Mouse (Mus musculus) telencephalon, adult 2 months (tissue): ENCODE measurements around the gene Thoc3.

Experiments used
- DNase-seq: peaks from one replicate; pipeline ENCODE4 v3.0.0-alpha.2; 2011; ENCODE audit warnings: low read depth, low spot score

The Thoc3 gene

GRCm38 (mm10) chr13:54443693-54444092 is 25.0 kb downstream of the Thoc3 start:
- DNase-seq: no peak

GRCm38 (mm10) chr13:54439912-54440311 is 28.7 kb downstream of the Thoc3 start:
- DNase-seq: no peak

GRCm38 (mm10) chr13:54438814-54439213 is 29.8 kb downstream of the Thoc3 start:
- no peak for DNase-seq

DNA sequence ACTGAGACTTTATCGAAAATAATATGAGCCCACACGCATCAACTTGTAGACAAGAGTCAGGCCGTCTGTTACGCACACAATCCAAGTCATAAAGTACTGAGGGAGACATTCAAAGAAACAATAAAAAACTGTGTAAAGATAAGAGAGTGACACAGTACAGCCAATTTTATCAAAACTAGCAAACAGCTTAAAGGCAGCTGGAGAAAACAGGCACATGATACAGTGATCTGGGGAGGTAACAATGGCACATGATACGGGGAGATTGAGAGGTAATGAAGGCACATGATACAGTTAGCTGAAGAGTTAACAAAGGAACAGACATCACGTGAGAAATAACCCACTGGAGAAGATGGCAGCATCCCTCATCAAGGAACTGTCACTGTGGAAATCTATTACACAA is 31.6 kb downstream of the Thoc3 start:
- no peak for DNase-seq

DNA sequence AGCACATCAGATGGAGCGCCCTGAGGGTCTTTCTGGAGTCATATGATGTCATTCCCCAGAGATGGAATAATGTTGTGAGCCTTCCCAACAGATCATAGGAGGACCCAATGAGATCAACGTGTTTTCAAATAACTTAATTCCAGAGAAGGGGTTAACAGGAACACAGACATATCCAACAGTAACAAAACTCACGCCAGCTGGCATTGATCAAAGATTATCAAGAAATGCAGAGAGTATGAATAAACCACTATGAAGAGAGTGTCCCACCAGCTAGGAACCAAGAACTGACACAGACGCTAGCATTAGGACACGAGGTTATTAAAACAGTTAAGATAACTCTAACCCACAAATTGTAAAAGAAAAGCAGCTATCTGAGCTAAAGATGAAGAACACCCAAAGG is 32.0 kb downstream of the Thoc3 start:
- DNase-seq: no peak

DNA sequence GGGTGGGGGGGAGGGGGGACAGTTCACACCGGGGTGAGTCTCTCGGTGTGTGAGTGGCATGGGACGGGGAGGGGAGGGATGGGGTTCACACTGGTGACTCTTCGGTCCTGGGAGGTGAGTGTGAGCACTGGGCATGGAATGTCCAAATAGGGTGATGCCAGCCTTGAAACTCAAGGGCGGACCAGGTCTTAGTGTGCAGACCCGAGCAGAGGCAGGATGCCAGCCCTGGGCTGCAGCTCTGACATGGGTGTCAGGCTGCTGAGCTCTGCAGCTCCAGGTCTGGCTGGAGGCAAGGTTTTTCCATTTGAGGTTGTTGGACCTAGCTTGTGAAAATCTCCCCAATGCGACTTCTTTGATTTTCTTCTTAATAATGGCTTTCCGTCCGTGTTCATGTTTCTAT is 37.5 kb downstream of the Thoc3 start:
- DNase-seq: no peak

DNA sequence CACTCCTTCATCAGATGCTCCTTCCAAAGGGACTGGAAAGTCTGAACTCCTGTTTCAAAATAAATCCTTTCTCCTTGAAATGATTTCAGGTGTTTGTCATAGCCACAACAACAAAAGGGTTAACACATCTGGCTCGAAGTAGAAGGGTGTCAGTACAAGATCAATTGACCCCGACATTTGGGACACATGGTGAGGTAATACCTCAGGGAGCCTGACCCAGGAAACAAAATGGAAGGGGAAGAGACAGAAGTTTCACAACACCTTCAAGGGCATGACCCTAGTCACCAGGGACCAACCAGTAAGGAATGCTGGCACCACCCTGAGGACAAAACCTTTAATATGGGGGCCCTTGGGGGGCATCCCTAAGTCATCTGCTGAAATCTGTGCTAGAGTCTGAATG is 38.6 kb downstream of the Thoc3 start:
- no peak for DNase-seq

DNA sequence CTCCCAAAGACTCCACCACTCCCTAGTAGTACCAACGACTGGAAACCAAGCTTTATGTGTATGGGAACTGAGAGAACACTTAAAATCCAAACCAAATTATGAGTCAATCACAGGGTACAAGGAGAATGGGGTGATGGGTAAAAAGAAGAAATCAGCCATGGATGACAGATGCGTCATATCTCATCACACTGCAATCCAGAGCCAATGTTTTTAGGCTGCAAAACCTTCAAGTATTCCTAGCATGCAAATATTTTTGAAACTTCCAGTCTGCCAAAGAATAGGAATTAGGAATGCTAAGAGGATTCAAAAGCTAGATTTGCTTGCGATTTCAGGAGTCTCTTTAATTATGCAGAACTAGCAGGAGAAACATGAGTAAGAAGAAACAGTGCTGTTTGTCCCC is 39.9 kb downstream of the Thoc3 start:
- DNase-seq: no peak

DNA sequence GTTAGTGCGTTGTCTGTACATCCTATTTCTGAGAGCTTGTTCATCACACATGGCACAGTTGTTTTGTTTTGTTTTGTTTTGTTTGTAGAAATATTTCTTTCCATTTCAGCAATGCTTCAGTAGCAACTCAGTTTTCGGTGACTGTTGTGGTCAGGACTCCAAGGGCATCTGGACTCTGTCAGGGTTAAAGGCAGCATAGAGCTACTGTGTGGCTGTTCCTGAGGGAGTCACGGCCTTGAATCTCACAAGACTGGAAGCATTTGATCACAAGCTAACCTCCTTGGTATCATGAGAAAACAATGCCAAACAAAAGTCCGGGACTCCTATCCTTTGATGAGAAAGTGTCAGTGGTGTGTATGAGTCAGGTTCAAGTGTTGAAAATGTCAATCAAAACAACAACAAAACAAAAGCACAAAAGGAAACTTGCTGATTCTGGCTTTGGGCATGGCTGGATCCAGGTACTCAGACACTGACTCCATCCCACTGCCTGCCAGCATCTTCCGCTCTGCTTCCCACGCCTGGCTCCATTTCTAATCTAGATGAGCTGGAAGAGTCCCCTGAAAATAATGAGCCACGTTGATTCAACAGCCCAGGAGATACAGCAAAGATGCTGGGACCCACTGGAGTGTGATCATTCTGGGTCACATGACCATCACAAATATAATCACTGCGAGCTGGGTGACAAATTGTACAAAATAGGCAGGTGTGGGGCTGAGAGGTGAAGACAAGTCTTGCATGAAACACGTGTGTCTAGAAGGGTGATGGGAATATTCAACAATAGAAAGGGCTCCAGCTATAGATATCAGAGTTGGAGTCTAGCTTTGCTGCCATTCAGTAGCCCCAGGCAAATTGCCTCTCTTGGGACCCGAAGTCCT is 41.6 kb downstream of the Thoc3 start:
- DNase-seq: no peak

DNA sequence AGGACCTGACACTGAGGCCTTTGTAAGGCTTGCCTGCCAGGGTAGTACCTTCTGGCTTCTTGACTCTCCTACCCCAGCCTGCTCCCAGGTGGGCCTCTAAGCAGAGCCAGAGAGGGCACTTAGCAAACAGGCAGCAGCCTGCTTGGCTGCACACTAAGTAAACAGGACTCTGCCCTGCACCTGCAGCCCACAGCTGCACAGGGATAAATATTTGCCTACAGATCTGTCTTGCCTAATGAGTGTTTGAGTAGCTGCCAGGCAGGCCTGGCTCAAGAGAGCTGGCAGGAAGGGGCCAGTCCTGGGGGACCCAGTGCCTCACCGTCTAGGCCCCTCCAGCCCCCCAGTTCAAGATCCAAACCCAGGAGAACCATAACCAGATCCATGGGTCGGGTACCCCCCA is 43.4 kb downstream of the Thoc3 start:
- DNase-seq: no peak

GRCm38 (mm10) chr13:54420226-54420625 is 48.4 kb downstream of the Thoc3 start:
- no peak for DNase-seq

GRCm38 (mm10) chr13:54418781-54419327 is 49.8 kb downstream of the Thoc3 start:
- DNase-seq: no peak

DNA sequence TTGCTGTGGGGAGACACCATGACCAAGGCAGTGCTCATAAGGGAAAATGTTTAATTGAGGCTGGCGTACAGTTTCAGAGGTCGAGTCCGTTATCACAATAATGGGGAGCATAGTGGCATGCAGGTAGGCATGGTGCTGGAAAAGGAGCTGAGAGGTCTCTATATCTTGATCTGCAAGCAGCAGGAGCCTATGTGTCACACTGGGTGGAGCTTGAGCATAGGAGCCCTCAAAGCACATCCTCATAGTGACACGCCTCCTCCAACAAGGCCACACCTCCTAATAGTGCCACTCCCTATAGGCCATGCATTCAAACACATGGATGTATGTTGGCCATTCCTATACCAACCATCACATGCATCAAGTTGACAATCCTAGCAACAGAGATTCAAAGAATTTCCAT is 53.6 kb downstream of the Thoc3 start:
- DNase-seq: no peak

DNA sequence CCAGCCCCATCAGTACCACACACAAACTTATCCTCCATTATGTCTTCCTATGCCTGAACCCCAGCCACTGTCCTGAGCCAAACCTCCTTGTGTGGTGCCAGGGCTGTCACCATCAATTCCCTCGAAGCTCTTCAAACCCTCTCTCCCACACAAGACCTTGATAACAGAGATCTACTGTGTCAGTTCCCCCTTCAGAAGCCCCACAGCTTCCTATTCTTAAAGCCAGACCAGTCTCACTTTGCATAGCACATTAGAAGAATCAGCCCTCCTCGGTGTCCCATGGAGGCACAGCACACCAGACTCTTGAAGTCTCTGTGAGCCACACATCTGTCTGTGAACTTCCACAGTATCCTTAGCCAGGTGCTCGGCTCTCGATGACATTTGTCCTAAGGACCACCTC is 55.9 kb downstream of the Thoc3 start:
- no peak for DNase-seq

DNA sequence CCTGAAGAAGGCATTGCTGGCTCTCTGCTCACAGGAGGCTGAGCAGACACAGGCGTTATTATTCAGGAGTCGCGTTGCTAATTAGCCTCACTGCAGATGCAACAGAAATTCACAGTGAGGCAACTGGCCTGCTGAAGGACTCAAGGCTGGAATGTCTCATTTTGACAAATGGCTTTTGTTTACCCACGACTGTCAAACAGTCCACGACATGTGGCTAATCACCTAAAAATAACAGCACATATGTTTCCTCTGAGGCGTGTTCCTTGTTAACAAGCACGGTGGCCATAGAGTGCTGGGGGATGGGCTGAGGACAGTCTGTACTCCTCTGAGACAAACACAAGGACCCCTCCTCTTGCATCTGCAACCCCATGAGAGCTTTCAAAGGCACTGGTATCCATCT is 56.4 kb downstream of the Thoc3 start:
- DNase-seq: no peak

- DNase-seq: no peak
These were observed 57.0 kb downstream of the Thoc3 start for GRCm38 (mm10) chr13:54411656-54412055.
